Mouse (Mus musculus) bone marrow macrophage, adult 2 months (primary cell): ENCODE results near the gene Sec16a.

Source experiments
- CTCF ChIP-seq: IDR thresholded peaks from 2 replicates; pipeline ENCODE4 v1.5.1; 2012; ENCODE audit warnings: low read depth, mild to moderate bottlenecking, low read length, moderate library complexity
- POLR2A ChIP-seq: IDR thresholded peaks from 2 replicates; pipeline ENCODE4 v1.6.1; 2012; ENCODE audit warnings: mild to moderate bottlenecking, low read depth, low read length, borderline replicate concordance

DNA sequence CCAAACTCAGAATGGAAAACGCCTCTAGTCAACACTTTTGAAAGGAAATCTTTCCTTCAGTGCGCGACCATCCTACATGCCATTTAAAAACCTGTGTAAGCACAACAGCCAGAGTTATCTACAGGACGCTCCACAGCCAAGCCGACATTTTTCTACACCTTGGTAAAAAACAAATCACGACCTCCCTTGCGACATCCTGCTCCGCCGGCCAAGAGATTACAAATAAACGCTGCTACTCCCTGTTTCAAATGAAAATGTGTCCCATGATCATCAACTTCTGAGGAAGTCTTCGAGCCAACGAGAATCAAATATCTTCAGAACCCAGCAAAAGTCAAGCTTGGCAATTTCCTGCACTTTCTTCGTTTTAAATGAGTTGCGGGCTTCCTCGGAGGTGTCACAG, 648 bp downstream of the Sec16a start:
- TF ChIP-seq POLR2A = no peak
- TF ChIP-seq CTCF = no peak
